Mouse (Mus musculus) spleen, adult 2 months (tissue): ENCODE results near the gene Nme2.

Experiments
- CTCF ChIP-seq: fragments of 200-500 bp; IDR thresholded peaks from 2 replicates; pipeline ENCODE4 v1.5.1; 2011; ENCODE audit warnings: mild to moderate bottlenecking, inconsistent platforms; ENCODE audit not compliant: insufficient read depth, insufficient read length, insufficient replicate concordance; ENCODE audit errors: extremely low read depth
- POLR2A ChIP-seq: fragments of 200-500 bp; IDR thresholded peaks from 2 replicates; pipeline ENCODE4 v1.6.1; 2011; ENCODE audit warnings: low read depth, low read length, inconsistent platforms

DNA sequence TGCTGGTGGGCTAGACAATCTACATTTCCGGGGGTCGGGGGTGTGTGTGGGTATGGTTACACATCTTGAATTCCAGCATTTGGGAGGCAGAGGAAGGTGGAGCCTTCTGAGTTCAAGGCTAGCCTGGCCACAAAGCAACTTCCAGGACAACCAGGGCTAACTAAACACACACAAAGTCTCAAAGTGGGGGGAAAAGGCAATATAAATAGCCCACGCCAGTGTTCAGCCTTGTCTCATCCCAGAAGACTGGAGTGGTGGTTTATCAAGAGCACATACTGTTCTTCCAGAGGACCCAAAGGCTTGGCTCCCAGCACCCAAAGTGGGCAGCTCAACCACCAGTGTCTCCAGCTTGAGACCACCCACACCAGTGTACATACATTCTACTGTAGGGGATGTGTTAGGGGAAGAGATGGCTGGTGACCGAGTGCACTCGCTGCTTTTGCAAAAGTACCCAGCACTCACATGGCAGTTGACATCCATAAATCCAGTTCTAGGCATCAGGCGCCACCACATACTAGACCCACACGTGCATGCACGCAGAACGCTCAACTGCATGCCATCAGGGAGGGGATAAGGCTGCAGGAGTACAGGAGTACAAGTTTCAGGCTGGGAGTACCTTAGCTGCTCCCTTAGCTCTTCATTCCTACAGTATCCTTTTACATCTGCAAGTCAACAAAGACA is 7.0 kb downstream of the Nme2 start:
- TF ChIP-seq CTCF (no peak), POLR2A (no peak)
